Mouse (Mus musculus): ENCODE results near the gene Zfp69. TPM values are rescaled to one million over a fixed set of nuclear protein-coding genes. Genes with fewer than 3 reads are reported as not detected.

The Zfp69 gene
- total RNA-seq, 2 experiments from 2014 or later, result 1.6 to 1.9 TPM

DNA sequence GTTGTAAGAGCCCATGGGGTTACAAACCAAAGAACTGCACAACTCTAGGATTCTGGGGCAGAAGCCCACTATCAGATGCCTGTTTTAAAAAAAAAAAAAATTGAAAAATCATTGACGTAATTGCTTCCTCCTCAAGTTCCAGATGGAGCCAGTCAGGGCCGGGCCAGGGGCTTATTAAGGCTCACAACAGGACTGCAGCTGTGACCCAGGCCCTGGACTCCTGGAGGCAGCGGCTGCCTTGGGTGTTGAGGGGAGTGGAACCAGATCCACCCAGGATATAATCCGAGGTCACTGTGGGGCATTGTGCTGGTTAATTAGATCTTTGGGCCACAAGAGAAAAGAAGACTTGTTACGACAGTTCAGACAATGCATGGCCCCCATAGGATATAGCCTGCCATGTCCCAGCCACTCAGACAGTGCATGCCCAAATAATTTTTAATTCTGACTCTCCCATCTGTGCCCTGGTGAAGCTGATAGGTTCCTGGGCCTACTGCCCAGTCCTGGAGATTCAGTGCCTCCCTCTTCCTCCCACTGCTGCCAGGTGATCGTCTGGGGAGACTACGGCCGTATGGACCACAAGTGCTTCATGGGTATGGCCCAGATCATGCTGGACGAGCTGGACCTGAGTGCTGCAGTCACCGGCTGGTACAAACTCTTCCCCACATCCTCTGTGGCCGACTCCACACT lies 60.6 kb downstream of the Zfp69 start:
- no peak for DNase-seq
- intact Hi-C loops (cut with DNase I), result no loop called here

- no peak for DNase-seq
- intact Hi-C loops (cut with DNase I), result loop anchor here (5.0 to 10.0 kb wide), 4 partner anchors 134 to 502 kb away; no protein-coding TSS in a partner anchor
Observed at GRCm38 (mm10) chr4:120888884-120889283, 62.6 kb downstream of the Zfp69 start.

DNA sequence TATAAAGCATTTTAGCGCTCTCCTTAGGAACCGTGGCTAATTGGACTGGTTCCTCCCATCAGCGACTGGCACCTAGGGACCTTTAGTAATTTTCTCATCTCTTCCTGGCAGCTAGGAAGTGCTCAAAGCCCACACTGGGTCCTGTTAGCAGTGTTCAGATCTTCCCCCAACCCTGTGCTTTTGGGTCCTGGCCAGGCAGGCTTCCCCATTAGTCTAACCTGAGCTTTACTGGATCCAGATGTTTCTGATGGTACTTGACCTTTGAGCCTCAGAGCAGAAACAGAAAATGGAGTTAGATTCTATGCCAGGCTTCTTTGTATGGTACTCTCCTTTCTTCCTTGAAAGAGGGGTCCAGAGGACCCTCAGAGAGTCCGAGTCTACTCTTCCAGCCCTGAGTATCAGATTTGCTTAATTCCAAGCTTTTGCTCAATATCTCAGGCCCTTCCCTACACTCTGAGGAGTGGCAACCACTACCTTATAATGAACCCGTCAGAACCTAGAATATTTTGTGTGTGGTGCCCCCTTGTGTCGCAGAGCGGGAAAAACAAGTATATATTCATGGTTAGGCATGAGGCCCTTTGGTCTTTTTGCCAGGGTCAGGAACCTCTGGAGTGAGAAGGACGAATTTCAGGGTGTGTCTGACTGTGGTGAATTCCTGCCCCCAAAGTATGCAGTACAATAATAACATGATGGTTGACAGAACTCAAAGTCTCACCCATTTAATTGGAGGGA lies 64.0 kb downstream of the Zfp69 start:
- DNase-seq, result peak; percentile 31 to 53
- intact Hi-C loops (cut with DNase I), result loop anchor here (2.0 to 10.0 kb wide), 5 partner anchors 37 to 500 kb away; no protein-coding TSS in a partner anchor

GRCm38 (mm10) chr4:120886811-120887210 lies 64.7 kb downstream of the Zfp69 start:
- DNase-seq, result no peak
- intact Hi-C loops (cut with DNase I), result loop anchor here (2.0 to 10.0 kb wide), 5 partner anchors 36 to 500 kb away; no protein-coding TSS in a partner anchor

DNA sequence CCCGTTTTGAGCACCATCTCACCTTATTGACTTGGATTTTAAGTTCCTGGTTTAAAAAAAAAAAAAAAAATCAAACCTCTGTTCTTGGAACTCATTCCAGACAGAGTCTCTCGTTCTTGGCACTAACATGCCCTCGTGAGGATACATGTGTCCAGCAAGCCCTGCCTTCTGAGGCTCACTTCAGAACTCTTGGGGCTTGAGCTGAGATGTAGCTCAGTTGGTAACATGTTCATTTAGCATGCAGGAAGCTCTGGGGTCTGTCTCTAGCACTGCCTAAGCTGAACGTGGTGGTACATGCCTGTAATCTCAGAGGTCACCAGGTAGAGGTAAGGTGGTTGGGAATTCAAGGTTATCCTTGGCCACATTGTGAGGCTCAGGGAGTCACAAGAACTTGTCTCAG lies 65.4 kb downstream of the Zfp69 start:
- intact Hi-C loops (cut with DNase I), result loop anchor here (2.0 to 10.0 kb wide), 5 partner anchors 35 to 499 kb away; no protein-coding TSS in a partner anchor
- DNase-seq, result no peak

GRCm38 (mm10) chr4:120885208-120886120 lies 66.0 kb downstream of the Zfp69 start:
- intact Hi-C loops (cut with DNase I), result loop anchor here (2.0 to 10.0 kb wide), 5 partner anchors 35 to 498 kb away; no protein-coding TSS in a partner anchor
- no peak for DNase-seq

- intact Hi-C loops (cut with DNase I), result loop anchor here (10.0 kb wide), 2 partner anchors 127 to 287 kb away; no protein-coding TSS in a partner anchor
- no peak for DNase-seq
Observed at GRCm38 (mm10) chr4:120882002-120882625, 69.4 kb downstream of the Zfp69 start.

GRCm38 (mm10) chr4:120880731-120881432 lies 70.6 kb downstream of the Zfp69 start:
- no peak for DNase-seq
- intact Hi-C loops (cut with DNase I), result loop anchor here (10.0 kb wide), 2 partner anchors 126 to 286 kb away; no protein-coding TSS in a partner anchor

Small RNA genes lying within 50 kb of the gene (microRNA-seq; reads per million reads assigned to microRNA genes)
- 1.6 to 1.7 reads per million in 2 experiments for gene Mir7015

Other genes starting within 250 kb of the Zfp69 start
- 1 to 10 TPM; 2.8 to 4.0 TPM for gene Kcnq4, start 203.1 kb downstream of the Zfp69 start, total RNA-seq (2021)
- gene Nfyc, start 120.1 kb downstream of the Zfp69 start, total RNA-seq (2021), result 10 to 100 TPM; 66.3 to 67.9 TPM
- under 1 TPM; 0.12 to 0.22 TPM for gene Rims3, start 96.9 kb downstream of the Zfp69 start, total RNA-seq (2021)
- gene Exo5, start 26.7 kb downstream of the Zfp69 start, total RNA-seq (2021), result 1 to 10 TPM; 3.6 to 3.9 TPM
- gene Smap2, start 65.5 kb upstream of the Zfp69 start, total RNA-seq (2021), result 10 to 100 TPM; 33.0 to 33.1 TPM
- under 1 TPM; 0.39 to 0.81 TPM for gene Col9a2, start 87.7 kb upstream of the Zfp69 start, total RNA-seq (2021)
- gene Zmpste24, start 146.5 kb upstream of the Zfp69 start, total RNA-seq (2021), result 10 to 100 TPM; 19.9 to 22.1 TPM
- gene Tmco2, start 157.5 kb upstream of the Zfp69 start, total RNA-seq (2021), result not detected

All from heart, postnatal 14 days (tissue).